Mouse (Mus musculus) midbrain, embryonic 16.5 days (tissue): ENCODE measurements around the gene Nav3. TPM values are rescaled to one million over a fixed set of nuclear protein-coding genes. Genes with fewer than 3 reads are reported as not detected.

ENCODE experiments used
- ATAC-seq: fragments of 200-750 bp; cut with Nextera tagmentation; 2 replicates; pipeline ENCODE4 v1.8.0; 2017; ENCODE audit warnings: moderate TSS enrichment
- H3K27ac ChIP-seq: fragments of 300-500 bp; sonication (generic); 2 replicates; pipeline ENCODE4 v1.5.1; 2014; ENCODE audit warnings: mild to moderate bottlenecking, low read length, mixed read lengths
- H3K27me3 ChIP-seq: fragments of 300-500 bp; sonication (generic); 2 replicates; pipeline ENCODE4 v1.6.1; 2014; ENCODE audit warnings: low read depth, low read length, mixed read lengths; ENCODE audit not compliant: control insufficient read depth, insufficient read depth
- H3K36me3 ChIP-seq: fragments of 300-500 bp; sonication (generic); 2 replicates; pipeline ENCODE4 v1.6.1; 2014; ENCODE audit warnings: mild to moderate bottlenecking, low read length, moderate library complexity, mixed read lengths; ENCODE audit not compliant: control insufficient read depth, insufficient read depth
- H3K4me1 ChIP-seq: fragments of 300-500 bp; sonication (generic); 2 replicates; pipeline ENCODE4 v1.6.1; 2014; ENCODE audit warnings: mild to moderate bottlenecking, low read length, mixed read lengths; ENCODE audit not compliant: control insufficient read depth, insufficient read depth
- H3K4me2 ChIP-seq: fragments of 300-500 bp; sonication (generic); 2 replicates; pipeline ENCODE4 v1.6.1; 2014; ENCODE audit warnings: mild to moderate bottlenecking, low read length, mixed read lengths
- H3K4me3 ChIP-seq: fragments of 300-500 bp; sonication (generic); 2 replicates; pipeline ENCODE4 v1.5.1; 2014; ENCODE audit warnings: low read depth, mild to moderate bottlenecking, low read length, moderate library complexity, mixed read lengths
- H3K9ac ChIP-seq: fragments of 300-500 bp; sonication (generic); 2 replicates; pipeline ENCODE4 v1.6.1; 2014; ENCODE audit warnings: low read depth, low read length, mixed read lengths
- H3K9me3 ChIP-seq: fragments of 300-500 bp; sonication (generic); replicated peaks from 2 replicates; pipeline ENCODE4 v1.6.1; 2014; ENCODE audit warnings: mild to moderate bottlenecking, low read length, mixed read lengths; ENCODE audit not compliant: control insufficient read depth, poor library complexity, severe bottlenecking
- WGBS: fragments of 180-500 bp; shearing (Covaris S2); extraction: QIAGEN DNeasy Blood & Tissue Kit; methylation state at CpG from one replicate; pipeline ENCODE4 v1.1.7; 2014; 5-methylcytosine and 5-hydroxymethylcytosine counted together
- polyA plus RNA-seq: library from polyadenylated mRNA; unstranded; fragments of >200 nt; fragmentation: Nextera tagmentation; extraction: Ambion mirVana; gene quantifications from 2 replicates; pipeline ENCODE4 v1.2.1, GENCODE M21; 2015

Nav3 gene
- polyA plus RNA-seq, 1 experiment from 2014 or later, result 18.7 TPM

DNA sequence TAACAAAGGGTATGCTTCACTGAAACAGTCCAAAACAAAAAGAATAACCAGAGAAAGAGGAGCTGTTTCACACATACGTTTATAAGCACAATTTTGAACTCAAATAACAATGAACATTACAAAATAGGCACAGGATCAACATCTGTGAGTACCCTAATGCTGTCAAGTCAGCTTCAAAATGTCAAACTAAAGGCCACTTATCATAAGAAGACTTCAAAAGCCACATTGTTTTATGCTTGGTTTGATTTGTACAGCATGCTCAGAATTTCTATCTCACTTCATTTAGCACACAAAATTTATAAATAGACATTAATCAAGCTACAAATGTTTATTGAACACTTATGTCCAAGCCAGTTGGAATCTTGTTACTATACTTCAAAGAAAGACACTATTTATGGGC lies 299.6 kb downstream of the Nav3 start:
- no peak overlapping the region for H3K9ac ChIP-seq
- H3K9me3 ChIP-seq, result no peaks in the 10 kb centered on the region
- H3K27ac ChIP-seq, result no peak overlapping the region
- 31% methylated on average over 1 of the region's 1 CpGs for WGBS
- H3K4me3 ChIP-seq, result no peak overlapping the region
- no peak for ATAC-seq
- no peaks in the 10 kb centered on the region for H3K36me3 ChIP-seq
- H3K4me2 ChIP-seq, result no peak overlapping the region
- H3K27me3 ChIP-seq, result no peaks in the 10 kb centered on the region
- H3K4me1 ChIP-seq, result peaks cover 28% of the 10 kb centered on the region

GRCm38 (mm10) chr10:110155494-110155893 lies 300.5 kb downstream of the Nav3 start:
- Histone ChIP-seq H3K9ac (no peak overlapping the region), H3K9me3 (no peaks in the 10 kb centered on the region), H3K27me3 (no peaks in the 10 kb centered on the region), H3K27ac (0 out of 2 replicates have a peak overlapping the region, but pooled peaks have one; percentile 50), H3K4me1 (peaks cover 24% of the 10 kb centered on the region), H3K4me3 (no peak overlapping the region), H3K4me2 (no peak overlapping the region), H3K36me3 (no peaks in the 10 kb centered on the region)
- 71% methylated on average over 2 of the region's 2 CpGs for WGBS
- no peak for ATAC-seq

- peak; percentile 46; the same call in 1 of the 2 replicates for ATAC-seq
- no peak overlapping the region for H3K4me2 ChIP-seq
- H3K9ac ChIP-seq, result no peak overlapping the region
- no peak overlapping the region for H3K27ac ChIP-seq
- H3K27me3 ChIP-seq, result no peaks in the 10 kb centered on the region
- H3K4me3 ChIP-seq, result no peak overlapping the region
- H3K4me1 ChIP-seq, result peaks cover 22% of the 10 kb centered on the region
- 11% methylated on average over 1 of the region's 1 CpGs for WGBS
- no peaks in the 10 kb centered on the region for H3K36me3 ChIP-seq
- no peaks in the 10 kb centered on the region for H3K9me3 ChIP-seq
These were observed 301.1 kb downstream of the Nav3 start for GRCm38 (mm10) chr10:110154873-110155237.

DNA sequence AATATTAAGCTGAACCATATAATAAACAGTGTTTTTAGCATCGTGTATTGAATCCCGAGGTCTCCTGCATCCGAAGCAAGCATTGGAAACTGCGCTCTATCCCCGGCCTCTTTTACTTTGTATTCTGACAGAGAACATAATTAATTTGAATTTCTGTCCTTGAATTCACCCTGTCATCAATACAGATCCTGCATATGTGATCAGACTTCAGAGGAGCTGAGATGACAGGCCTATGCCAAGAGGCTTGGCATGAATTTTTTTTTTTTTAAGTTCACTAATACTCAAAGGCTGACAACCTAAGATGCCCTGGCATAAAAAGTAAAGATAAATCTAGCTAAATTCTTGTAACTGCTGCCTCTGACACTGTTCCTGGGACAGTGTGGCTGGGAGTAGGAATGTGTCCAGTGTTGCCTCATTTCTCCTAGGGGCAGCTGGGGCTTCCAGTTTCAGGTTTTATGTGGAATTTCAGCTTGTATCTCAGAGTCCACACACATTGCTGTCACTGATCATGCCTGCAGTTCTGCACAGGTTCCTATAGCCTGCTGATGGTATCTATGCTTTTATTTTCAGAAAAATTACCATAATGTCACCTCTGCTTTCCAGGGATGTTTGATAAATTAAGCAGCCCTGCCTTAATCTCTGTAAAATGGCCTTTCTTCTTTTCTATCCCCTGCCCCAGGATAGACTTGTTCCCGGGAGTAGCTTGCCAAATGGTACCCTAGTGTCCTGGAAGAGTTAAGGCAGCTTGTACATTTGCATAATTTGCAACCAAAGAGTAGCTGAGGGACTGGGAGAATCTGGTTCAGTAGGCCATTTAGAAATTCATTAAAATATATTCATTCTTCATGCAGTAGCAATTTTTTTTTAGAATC lies 301.8 kb downstream of the Nav3 start:
- Histone ChIP-seq H3K36me3 (no peaks in the 10 kb centered on the region), H3K27me3 (no peaks in the 10 kb centered on the region), H3K9ac (no peak overlapping the region), H3K9me3 (no peaks in the 10 kb centered on the region), H3K27ac (peak overlapping the region; percentile 63), H3K4me2 (no peak overlapping the region), H3K4me3 (no peak overlapping the region), H3K4me1 (peaks cover 16% of the 10 kb centered on the region)
- ATAC-seq, result peak; percentile 77
- WGBS, result 33% methylated on average over 6 of the region's 6 CpGs

DNA sequence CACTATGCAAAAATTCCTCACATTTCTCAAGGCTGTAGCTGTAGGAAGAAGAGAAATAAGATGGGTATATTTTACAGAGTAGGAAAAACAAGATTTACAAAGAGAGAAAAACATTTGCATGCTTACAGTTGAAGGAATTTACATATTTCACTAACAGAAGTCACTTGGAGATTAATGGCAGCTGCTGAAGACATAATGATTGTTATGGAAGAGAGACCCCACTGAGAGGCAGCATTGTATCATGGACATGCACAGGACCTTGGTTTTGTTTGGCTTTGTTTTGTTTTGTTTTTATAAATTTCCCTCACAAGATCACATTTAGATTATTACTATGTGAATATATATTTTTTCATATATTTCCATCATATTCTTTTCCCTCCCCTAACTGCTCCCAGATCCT lies 335.4 kb downstream of the Nav3 start:
- H3K4me1 ChIP-seq, result peaks cover 6% of the 10 kb centered on the region
- H3K4me2 ChIP-seq, result no peak overlapping the region
- no peak overlapping the region for H3K27ac ChIP-seq
- H3K4me3 ChIP-seq, result no peak overlapping the region
- no peak overlapping the region for H3K9ac ChIP-seq
- no peaks in the 10 kb centered on the region for H3K36me3 ChIP-seq
- no peak for ATAC-seq
- no peaks in the 10 kb centered on the region for H3K27me3 ChIP-seq
- no peaks in the 10 kb centered on the region for H3K9me3 ChIP-seq

DNA sequence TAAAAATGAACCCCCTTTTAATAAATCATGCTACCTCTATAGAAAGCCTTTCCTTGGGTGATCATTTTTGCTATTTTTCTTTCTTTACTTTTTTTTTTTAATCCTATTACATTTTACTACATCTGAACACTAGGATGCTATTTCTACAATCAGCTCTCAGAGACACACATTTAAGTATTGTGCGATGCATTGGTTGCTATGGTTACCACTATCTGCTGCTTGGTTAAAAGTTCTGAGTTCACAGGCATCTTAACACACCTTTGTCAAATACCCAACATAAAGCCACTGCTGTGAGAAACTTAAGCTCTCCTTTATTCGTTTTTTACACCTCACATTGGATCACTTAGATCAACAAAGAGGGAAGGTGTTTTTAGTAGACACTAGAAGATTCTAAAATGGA lies 338.7 kb downstream of the Nav3 start:
- 45% methylated on average over 2 of the region's 2 CpGs for WGBS
- Histone ChIP-seq H3K4me2 (no peak overlapping the region), H3K27me3 (no peaks in the 10 kb centered on the region), H3K9ac (no peak overlapping the region), H3K36me3 (no peaks in the 10 kb centered on the region), H3K4me1 (peaks cover 6% of the 10 kb centered on the region), H3K27ac (no peak overlapping the region), H3K9me3 (no peaks in the 10 kb centered on the region), H3K4me3 (no peak overlapping the region)
- no peak for ATAC-seq

GRCm38 (mm10) chr10:110112669-110113458 lies 343.1 kb downstream of the Nav3 start:
- 76% methylated on average over 5 of the region's 5 CpGs for WGBS
- H3K4me1 ChIP-seq, result peaks cover 6% of the 10 kb centered on the region
- no peaks in the 10 kb centered on the region for H3K36me3 ChIP-seq
- H3K9ac ChIP-seq, result no peak overlapping the region
- no peak overlapping the region for H3K27ac ChIP-seq
- ATAC-seq, result no peak
- no peak overlapping the region for H3K4me2 ChIP-seq
- no peaks in the 10 kb centered on the region for H3K27me3 ChIP-seq
- no peaks in the 10 kb centered on the region for H3K9me3 ChIP-seq
- H3K4me3 ChIP-seq, result no peak overlapping the region

- 84% methylated on average over 6 of the region's 6 CpGs for WGBS
- H3K27ac ChIP-seq, result no peak overlapping the region
- H3K9ac ChIP-seq, result no peak overlapping the region
- no peak overlapping the region for H3K4me2 ChIP-seq
- no peaks in the 10 kb centered on the region for H3K27me3 ChIP-seq
- no peak for ATAC-seq
- H3K4me3 ChIP-seq, result no peak overlapping the region
- H3K36me3 ChIP-seq, result no peaks in the 10 kb centered on the region
- peaks cover 3% of the 10 kb centered on the region; the same call in 1 of the 2 replicates for H3K4me1 ChIP-seq
- no peaks in the 10 kb centered on the region for H3K9me3 ChIP-seq
These were observed 352.7 kb downstream of the Nav3 start for GRCm38 (mm10) chr10:110103255-110103654.

DNA sequence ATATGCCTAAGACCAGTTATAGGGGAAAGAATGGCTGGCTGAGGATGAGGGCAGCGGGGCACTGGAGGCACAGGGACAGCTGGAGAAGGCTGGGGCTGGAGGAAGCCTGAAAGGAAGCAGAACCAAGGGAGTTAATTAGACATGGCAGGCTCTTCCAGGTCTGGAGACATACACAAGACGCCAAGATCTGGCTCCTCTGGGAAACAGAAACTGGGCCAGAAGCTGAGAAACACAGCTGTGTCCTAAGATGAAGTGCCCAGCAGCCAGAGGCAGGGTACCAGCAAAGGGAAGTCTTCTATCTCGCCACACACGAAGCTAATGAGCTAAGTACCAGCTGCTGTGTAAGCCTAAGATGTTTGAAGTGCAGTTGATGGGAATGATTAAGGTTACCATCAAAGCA lies 353.8 kb downstream of the Nav3 start:
- 41% methylated on average over 4 of the region's 4 CpGs for WGBS
- H3K27ac ChIP-seq, result 0 out of 2 replicates have a peak overlapping the region, but pooled peaks have one; percentile 6
- H3K4me2 ChIP-seq, result no peak overlapping the region
- H3K27me3 ChIP-seq, result no peaks in the 10 kb centered on the region
- H3K9me3 ChIP-seq, result no peaks in the 10 kb centered on the region
- H3K9ac ChIP-seq, result no peak overlapping the region
- peak; percentile 39; the same call in 1 of the 2 replicates for ATAC-seq
- H3K4me3 ChIP-seq, result no peak overlapping the region
- H3K4me1 ChIP-seq, result peaks cover 3% of the 10 kb centered on the region; the same call in 1 of the 2 replicates
- no peaks in the 10 kb centered on the region for H3K36me3 ChIP-seq
